9 mouse cellular contexts compared by ENCODE assay signal in the genomic region with DNA sequence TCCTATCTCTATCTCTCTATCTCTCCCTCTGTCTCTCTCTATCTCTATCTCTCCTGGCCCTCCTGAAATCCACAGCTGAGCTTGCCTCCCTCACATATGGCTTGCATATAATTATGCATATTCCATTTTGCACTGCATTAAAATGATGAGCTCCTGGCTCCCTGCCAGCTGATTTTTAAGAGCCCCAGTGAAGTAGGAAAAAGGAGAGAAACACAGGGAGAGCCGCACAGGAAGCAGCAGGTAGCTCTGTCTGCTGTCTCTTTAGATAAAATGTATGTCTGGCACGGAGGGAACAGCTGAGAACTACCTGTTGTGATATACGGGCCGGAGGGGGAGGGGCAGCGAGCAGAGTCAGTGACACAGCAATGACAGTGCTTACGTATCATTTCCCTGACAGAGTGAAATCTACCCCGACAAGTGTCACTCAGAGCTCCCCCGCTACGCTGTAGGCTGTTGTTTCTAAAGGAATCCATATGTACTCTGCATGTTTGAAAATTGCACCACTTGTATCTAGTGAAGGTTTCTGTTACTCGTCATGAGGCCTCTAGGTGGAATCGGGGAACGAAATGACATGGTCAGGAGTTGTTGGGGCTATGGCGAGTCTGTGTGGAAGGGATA.
A peak's percentile ranks its signal among the peaks of the same experiment; 100 is the strongest.
DNase-seq lines count a peak whose midpoint lies in the region; ATAC-seq and TF ChIP-seq lines count a peak whose summit lies in the region.
"Had no signal": no experiment of that assay in that cellular context is flagged by ENCODE, and none has a peak within 500 bp of the region (broad histone marks: within the 10 kb centered on the region; RNA-seq: fewer than 3 reads in every experiment).

No protein-coding gene starts in this region.

- peak; percentile 67 for DNase-seq in layer of hippocampus, adult 11-12 months (ENCODE audit: low spot score)
- DNase-seq in layer of hippocampus, postnatal 36 days = no peak
- DNase-seq in forebrain, embryonic 14.5 days (ENCODE audit: low spot score) = peak; percentile 88
- peak; percentile 68 for DNase-seq in hindbrain, embryonic 14.5 days (ENCODE audit: low spot score)
- no peak for DNase-seq in thymus, adult 2 months
- DNase-seq in adrenal gland, postnatal 10 days = no peak
- DNase-seq: spleen, adult 18-20 months had no signal

- 58% methylated on average over 13 of the region's 13 CpGs for WGBS in forebrain, embryonic 14.5 days
- 62% methylated on average over 13 of the region's 13 CpGs for WGBS in hindbrain, embryonic 14.5 days
- 68% methylated on average over 13 of the region's 13 CpGs for WGBS in neural tube, embryonic 14.5 days
- 79% methylated on average over 13 of the region's 13 CpGs for WGBS in thymus, adult 2 months
- WGBS in kidney, embryonic 16.5 days = 72% methylated on average over 13 of the region's 13 CpGs

- H3K27ac ChIP-seq in forebrain, embryonic 14.5 days (ENCODE audit: low read depth, low read length) = peak overlapping the region; percentile 44; the same call in 1 of the 2 replicates
- no peak overlapping the region for H3K27ac ChIP-seq in hindbrain, embryonic 14.5 days
- H3K27ac ChIP-seq in neural tube, embryonic 14.5 days (ENCODE audit: low read depth, low read length) = no peak overlapping the region
- H3K27ac ChIP-seq in thymus, adult 2 months (ENCODE audit: control insufficient read depth, insufficient read depth, low read length) = no peak overlapping the region
- no peak overlapping the region for H3K27ac ChIP-seq in kidney, embryonic 16.5 days (ENCODE audit: low read length)

- no peak overlapping the region for H3K9ac ChIP-seq in forebrain, embryonic 14.5 days (ENCODE audit: low read length)
- 0 out of 2 replicates have a peak overlapping the region, but pooled peaks have one; percentile 14 for H3K9ac ChIP-seq in hindbrain, embryonic 14.5 days
- no peak overlapping the region for H3K9ac ChIP-seq in neural tube, embryonic 14.5 days (replicated peaks; ENCODE audit: low read depth, low read length)
- no peak overlapping the region for H3K9ac ChIP-seq in kidney, embryonic 16.5 days (replicated peaks; ENCODE audit: low read length)

- H3K9me3 ChIP-seq in forebrain, embryonic 14.5 days (replicated peaks; ENCODE audit: control insufficient read depth, low read length) = no peaks in the 10 kb centered on the region
- H3K9me3 ChIP-seq in hindbrain, embryonic 14.5 days (ENCODE audit: control insufficient read depth, low read length) = no peaks in the 10 kb centered on the region
- no peaks in the 10 kb centered on the region for H3K9me3 ChIP-seq in neural tube, embryonic 14.5 days (ENCODE audit: control insufficient read depth, low read length)
- H3K9me3 ChIP-seq in kidney, embryonic 16.5 days (ENCODE audit: low read length) = no peaks in the 10 kb centered on the region

- H3K4me2 ChIP-seq in forebrain, embryonic 14.5 days (ENCODE audit: low read length) = no peak overlapping the region; the same call in 1 of the 2 replicates
- no peak overlapping the region for H3K4me2 ChIP-seq in hindbrain, embryonic 14.5 days (replicated peaks)
- H3K4me2 ChIP-seq in neural tube, embryonic 14.5 days (ENCODE audit: low read depth, low read length) = no peak overlapping the region
- no peak overlapping the region for H3K4me2 ChIP-seq in kidney, embryonic 16.5 days (replicated peaks; ENCODE audit: low read depth, low read length)

- H3K36me3 ChIP-seq in forebrain, embryonic 14.5 days (ENCODE audit: control insufficient read depth, insufficient read depth, low read length) = no peaks in the 10 kb centered on the region
- H3K36me3 ChIP-seq in hindbrain, embryonic 14.5 days (replicated peaks; ENCODE audit: control insufficient read depth, insufficient read depth) = no peaks in the 10 kb centered on the region
- no peaks in the 10 kb centered on the region for H3K36me3 ChIP-seq in neural tube, embryonic 14.5 days (ENCODE audit: control insufficient read depth, insufficient read depth, low read length)
- no peaks in the 10 kb centered on the region for H3K36me3 ChIP-seq in thymus, adult 2 months (ENCODE audit: control insufficient read depth, insufficient read depth, low read length)
- no peaks in the 10 kb centered on the region for H3K36me3 ChIP-seq in kidney, embryonic 16.5 days (ENCODE audit: insufficient read depth, low read length)

- no peak for TF ChIP-seq CTCF in thymus, adult 2 months (IDR thresholded peaks at IDR 0.05; ENCODE audit: borderline replicate concordance, control insufficient read depth, extremely low read depth, insufficient read depth, low read length, poor library complexity)

- peak; percentile 81 for ATAC-seq in forebrain, embryonic 14.5 days
- peak; percentile 64 for ATAC-seq in hindbrain, embryonic 14.5 days (ENCODE audit: low FRiP score)
- peak; percentile 51; the same call in 1 of the 2 replicates for ATAC-seq in neural tube, embryonic 14.5 days (ENCODE audit: low read depth)
- ATAC-seq in kidney, embryonic 16.5 days (ENCODE audit: low FRiP score, low TSS enrichment) = no peak

- peaks cover 17% of the 10 kb centered on the region for H3K4me1 ChIP-seq in forebrain, embryonic 14.5 days (ENCODE audit: control insufficient read depth, insufficient read depth, low read length)
- peaks cover 32% of the 10 kb centered on the region for H3K4me1 ChIP-seq in hindbrain, embryonic 14.5 days (replicated peaks; ENCODE audit: control insufficient read depth, insufficient read depth, low read length)
- peaks cover 18% of the 10 kb centered on the region for H3K4me1 ChIP-seq in neural tube, embryonic 14.5 days (ENCODE audit: control insufficient read depth, insufficient read depth, low read length)
- no peaks in the 10 kb centered on the region for H3K4me1 ChIP-seq in thymus, adult 2 months (replicated peaks; ENCODE audit: control insufficient read depth, insufficient read depth, low read length)
- H3K4me1 ChIP-seq in kidney, embryonic 16.5 days (ENCODE audit: insufficient read depth, low read length) = no peaks in the 10 kb centered on the region

- no peak overlapping the region for H3K4me3 ChIP-seq in forebrain, embryonic 14.5 days (ENCODE audit: low read depth, low read length)
- no peak overlapping the region for H3K4me3 ChIP-seq in hindbrain, embryonic 14.5 days (replicated peaks; ENCODE audit: low read length)
- H3K4me3 ChIP-seq in neural tube, embryonic 14.5 days (ENCODE audit: low read depth, low read length) = no peak overlapping the region
- H3K4me3 ChIP-seq in thymus, adult 2 months (ENCODE audit: control insufficient read depth, insufficient read depth, low read length) = no peak overlapping the region
- H3K4me3 ChIP-seq in kidney, embryonic 16.5 days (ENCODE audit: low read length) = no peak overlapping the region

- no peaks in the 10 kb centered on the region for H3K27me3 ChIP-seq in forebrain, embryonic 14.5 days (replicated peaks; ENCODE audit: control insufficient read depth, insufficient read depth, low read length)
- H3K27me3 ChIP-seq in hindbrain, embryonic 14.5 days (ENCODE audit: control insufficient read depth, insufficient read depth, low read length) = no peaks in the 10 kb centered on the region
- H3K27me3 ChIP-seq in neural tube, embryonic 14.5 days (ENCODE audit: control insufficient read depth, insufficient read depth, low read length) = no peaks in the 10 kb centered on the region
- no peaks in the 10 kb centered on the region for H3K27me3 ChIP-seq in thymus, adult 2 months (ENCODE audit: control insufficient read depth, insufficient read depth, low read length)
- no peaks in the 10 kb centered on the region for H3K27me3 ChIP-seq in kidney, embryonic 16.5 days (ENCODE audit: insufficient read depth, low read length)

- no peak for TF ChIP-seq POLR2A in thymus, adult 2 months (IDR thresholded peaks at IDR 0.05; ENCODE audit: control insufficient read depth, extremely low read depth, insufficient read depth, low read length, poor library complexity)

Comparison
In these comparisons a context has a peak if more than half of its experiments do, and no peak if none do; other contexts are left out.
1. DNase-seq: peak in layer of hippocampus, adult 11-12 months (single experiment), forebrain, embryonic 14.5 days (single experiment) and hindbrain, embryonic 14.5 days (single experiment); none in layer of hippocampus, postnatal 36 days (0 of 2), thymus, adult 2 months (single experiment) and adrenal gland, postnatal 10 days (single experiment).